ENCODE assay signal across 9 mouse cellular contexts in genomic region chr5:139933476-139933875, GRCm38 (mm10). TPM values are rescaled to one million over a fixed set of nuclear protein-coding genes. Genes with fewer than 3 reads are reported as not detected.
DNase-seq lines count a peak whose midpoint lies in the region; ATAC-seq and TF ChIP-seq lines count a peak whose summit lies in the region.
"Had no signal": no experiment of that assay in that cellular context is flagged by ENCODE, and none has a peak within 500 bp of the region (broad histone marks: within the 10 kb centered on the region; RNA-seq: fewer than 3 reads in every experiment).

No protein-coding gene starts in this region.

- intact Hi-C loops in heart, postnatal 25 days (cut with DNase I), result loop anchor here (5.0 kb wide), 1 partner anchor 96 kb away; no protein-coding TSS in a partner anchor

- peaks cover 40% of the 10 kb centered on the region for H3K27me3 ChIP-seq in heart, postnatal 0 days (ENCODE audit: control insufficient read depth, insufficient read depth, low read length)

- 42% methylated on average over 7 of the region's 7 CpGs for WGBS in heart, postnatal 0 days

- no peak overlapping the region for H3K9ac ChIP-seq in heart, postnatal 0 days (replicated peaks; ENCODE audit: low read depth, low read length)

- H3K4me1 ChIP-seq in heart, postnatal 0 days (ENCODE audit: control insufficient read depth, insufficient read depth), result no peaks in the 10 kb centered on the region

- DNase-seq in heart, postnatal 0 days (ENCODE audit: low spot score), result no peak
- no peak for DNase-seq in heart, postnatal 25 days (ENCODE audit: low spot score)
- peak; percentile 44 for DNase-seq in 3T3-L1 (ENCODE audit: low read depth, low spot score)
- peak; percentile 65 for DNase-seq in T-cell, adult 2 months (ENCODE audit: low spot score)
- peak; percentile 83 for DNase-seq in lung, postnatal 36 days
- DNase-seq in cerebellum, postnatal 4 days (ENCODE audit: low spot score in 2 of 2), result no peak

- H3K9me3 ChIP-seq in heart, postnatal 0 days (replicated peaks; ENCODE audit: control insufficient read depth, low read length), result no peaks in the 10 kb centered on the region

- no peak overlapping the region for H3K4me2 ChIP-seq in heart, postnatal 0 days (ENCODE audit: low read depth, low read length)

- peak; percentile 53 for TF ChIP-seq CTCF in heart, postnatal 0 days (IDR thresholded peaks at IDR 0.05; ENCODE audit: low read depth)

- TF ChIP-seq EP300 in heart, postnatal 0 days (IDR thresholded peaks at IDR 0.05; ENCODE audit: low read depth), result no peak

- no peak for ATAC-seq in heart, postnatal 0 days (ENCODE audit: insufficient read depth, low read depth)
- ATAC-seq in hematopoietic stem cell, adult 5-6 weeks (replicated peaks in 1 of 2; ENCODE audit: insufficient read depth in 1 of 2, low FRiP score in 2 of 2, low TSS enrichment in 1 of 2, low read depth in 1 of 2, poor library complexity in 2 of 2, severe bottlenecking in 2 of 2), result 0 out of 4 replicates have a peak, but pooled peaks have one; percentile 16 to 29
- no peak for ATAC-seq in activated CD4-positive, CD25-positive, alpha-beta regulatory T cell, adult 4 months

- H3K27ac ChIP-seq in heart, postnatal 0 days (ENCODE audit: low read depth), result no peak overlapping the region

- no peaks in the 10 kb centered on the region for H3K36me3 ChIP-seq in heart, postnatal 0 days (replicated peaks; ENCODE audit: control insufficient read depth, insufficient read depth, low read length)

- no peak overlapping the region for H3K4me3 ChIP-seq in heart, postnatal 0 days (ENCODE audit: low read depth, low read length)

RNA-seq across cellular contexts. Expression of gene Elfn1, which starts 25.7 kb away (rescaled TPM):
- total RNA-seq in heart, postnatal 0 days (2014; rRNA removed; ENCODE audit: low replicate concordance), result 1.3 and 1.9 TPM in 2 replicates
- polyA plus RNA-seq in heart, postnatal 0 days (2015; fragmentation: Nextera tagmentation; extraction: Ambion mirVana), result 0.07 and 0.10 TPM in 2 replicates
- total RNA-seq in heart, postnatal 25 days (2021), result under 1 TPM; 0.13 to 0.14 TPM
- total RNA-seq in hematopoietic stem cell, adult 5-6 weeks (2017), result not detected in 2 replicates
- not detected for polyA plus RNA-seq in activated CD4-positive, CD25-positive, alpha-beta regulatory T cell, adult 4 months (2017; shearing (Covaris generic))
- total RNA-seq: neutrophil, adult 5-6 weeks had no signal

Comparison
In these comparisons a context has a peak if more than half of its experiments do, and no peak if none do; other contexts are left out.
1. ATAC-seq: peak in hematopoietic stem cell, adult 5-6 weeks (2 of 2); none in heart, postnatal 0 days (single experiment) and activated CD4-positive, CD25-positive, alpha-beta regulatory T cell, adult 4 months (single experiment).
2. DNase-seq: peak in 3T3-L1 (single experiment), T-cell, adult 2 months (single experiment) and lung, postnatal 36 days (single experiment); none in heart, postnatal 0 days (single experiment), heart, postnatal 25 days (single experiment) and cerebellum, postnatal 4 days (0 of 2).